Mouse (Mus musculus) ES-Bruce4 (cell line): ENCODE results near the gene Mrgprb4. TPM values are rescaled to one million over a fixed set of nuclear protein-coding genes. Genes with fewer than 3 reads are reported as not detected.

Experiments used
- H3K27ac ChIP-seq: 2 replicates; pipeline ENCODE4 v1.5.1; 2012; ENCODE audit warnings: low read length, inconsistent platforms; ENCODE audit not compliant: insufficient read depth
- H3K27me3 ChIP-seq: 2 replicates; pipeline ENCODE4 v1.6.1; 2012; ENCODE audit warnings: mild to moderate bottlenecking, low read length, inconsistent platforms; ENCODE audit not compliant: control insufficient read depth, poor library complexity, insufficient read depth, severe bottlenecking
- H3K36me3 ChIP-seq: 2 replicates; pipeline ENCODE4 v1.6.1; 2012; ENCODE audit warnings: inconsistent platforms, mild to moderate bottlenecking, low read length, moderate library complexity; ENCODE audit not compliant: control insufficient read depth, poor library complexity, insufficient read depth, severe bottlenecking
- H3K4me1 ChIP-seq: one replicate; pipeline ENCODE4 v1.8.1; 2011; ENCODE audit warnings: low read length; ENCODE audit not compliant: control insufficient read depth, insufficient read depth
- H3K4me3 ChIP-seq: 2 replicates; pipeline ENCODE4 v1.5.1; 2011; ENCODE audit warnings: low read depth, mild to moderate bottlenecking, low read length
- H3K9ac ChIP-seq: 2 replicates; pipeline ENCODE4 v1.6.1; 2012; ENCODE audit warnings: low read depth, mild to moderate bottlenecking, inconsistent platforms; ENCODE audit not compliant: poor library complexity, severe bottlenecking
- H3K9me3 ChIP-seq: replicated peaks from 2 replicates; pipeline ENCODE4 v1.6.1; 2012; ENCODE audit warnings: mild to moderate bottlenecking, low read length, inconsistent platforms; ENCODE audit not compliant: control insufficient read depth, poor library complexity, insufficient read depth, severe bottlenecking
- CTCF ChIP-seq: IDR thresholded peaks from one replicate; pipeline ENCODE4 v1.8.1; 2011; ENCODE audit warnings: low read depth, low read length
- EP300 ChIP-seq: IDR thresholded peaks from 2 replicates; pipeline ENCODE4 v1.6.1; 2011; ENCODE audit warnings: low read depth, low read length; ENCODE audit not compliant: insufficient read depth
- POLR2A ChIP-seq: IDR thresholded peaks from one replicate; pipeline ENCODE4 v1.8.1; 2011; ENCODE audit warnings: low read length; ENCODE audit not compliant: insufficient read depth
- polyA plus RNA-seq: library from polyadenylated mRNA; stranded (reverse); fragments of >200 nt; gene quantifications from 2 replicates; pipeline ENCODE4 v1.2.4, GENCODE M21; 2011; ENCODE audit warnings: low read depth; ENCODE audit not compliant: missing spikeins, insufficient read depth, insufficient read length

The Mrgprb4 gene
- polyA plus RNA-seq: not detected in 2 replicates

DNA sequence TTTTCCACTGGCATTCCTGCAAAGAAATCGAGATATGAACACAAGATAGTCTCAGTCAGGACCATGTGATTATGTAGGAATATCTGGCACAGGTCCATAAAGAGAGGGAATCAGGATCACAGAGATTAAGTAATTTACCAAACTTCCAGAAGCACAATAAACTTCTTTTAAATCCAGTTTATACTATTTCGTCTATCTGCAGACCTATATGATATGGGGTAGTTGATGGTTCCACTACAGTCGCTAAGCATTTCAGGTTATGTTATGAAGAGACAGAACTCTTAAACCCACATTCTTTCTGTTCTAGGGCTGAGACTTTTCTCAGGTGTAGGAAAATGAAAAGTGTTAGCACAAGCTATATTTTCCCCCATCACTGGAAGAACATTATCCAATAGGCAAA, at the start of gene Mrgprb4:
Mrgprb4 (minus strand) TSS at position 101 of the 400 bp plus-strand sequence.
- no peak for TF ChIP-seq POLR2A
- TF ChIP-seq CTCF: no peak
- no peak for TF ChIP-seq EP300
- Histone ChIP-seq H3K9me3 (no peaks in the 10 kb centered on the region), H3K4me1 (no peaks in the 10 kb centered on the region), H3K27me3 (no peaks in the 10 kb centered on the region), H3K4me3 (no peak within 1 kb of the TSS), H3K27ac (no peak within 1 kb of the TSS), H3K9ac (no peak within 1 kb of the TSS), H3K36me3 (no peaks in the 10 kb centered on the region)

DNA sequence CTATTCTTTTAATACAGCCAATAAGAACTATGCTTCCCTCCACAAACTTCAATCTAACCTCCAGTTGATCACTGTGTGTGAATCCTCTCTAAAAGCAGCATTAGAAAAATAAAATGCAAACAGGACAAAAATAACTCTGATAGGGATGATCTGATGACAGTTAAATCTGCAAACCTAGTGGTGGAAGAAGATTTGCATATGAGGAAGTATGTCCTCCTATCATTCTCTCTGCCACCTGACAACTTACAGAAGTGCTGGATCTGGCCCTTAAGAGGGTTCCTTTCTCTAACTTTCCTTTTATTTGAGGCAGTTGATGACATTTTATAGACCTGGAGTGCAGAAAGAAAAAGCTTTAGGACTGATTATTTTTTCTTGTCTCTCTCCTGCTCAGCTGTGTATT, 27.0 kb upstream of the Mrgprb4 start:
- no peak overlapping the region for H3K27ac ChIP-seq
- H3K9me3 ChIP-seq: no peaks in the 10 kb centered on the region
- TF ChIP-seq CTCF (no peak), POLR2A (no peak), EP300 (no peak)
- no peak overlapping the region for H3K9ac ChIP-seq
- H3K27me3 ChIP-seq: no peaks in the 10 kb centered on the region
- H3K36me3 ChIP-seq: no peaks in the 10 kb centered on the region
- H3K4me1 ChIP-seq: no peaks in the 10 kb centered on the region
- H3K4me3 ChIP-seq: no peak overlapping the region

GRCm38 (mm10) chr7:48225065-48225464, 26.0 kb upstream of the Mrgprb4 start:
- H3K9me3 ChIP-seq: no peaks in the 10 kb centered on the region
- no peak overlapping the region for H3K9ac ChIP-seq
- no peak for TF ChIP-seq CTCF
- TF ChIP-seq POLR2A: no peak
- no peak for TF ChIP-seq EP300
- H3K4me1 ChIP-seq: no peaks in the 10 kb centered on the region
- no peak overlapping the region for H3K4me3 ChIP-seq
- H3K27ac ChIP-seq: no peak overlapping the region
- no peaks in the 10 kb centered on the region for H3K36me3 ChIP-seq
- no peaks in the 10 kb centered on the region for H3K27me3 ChIP-seq

DNA sequence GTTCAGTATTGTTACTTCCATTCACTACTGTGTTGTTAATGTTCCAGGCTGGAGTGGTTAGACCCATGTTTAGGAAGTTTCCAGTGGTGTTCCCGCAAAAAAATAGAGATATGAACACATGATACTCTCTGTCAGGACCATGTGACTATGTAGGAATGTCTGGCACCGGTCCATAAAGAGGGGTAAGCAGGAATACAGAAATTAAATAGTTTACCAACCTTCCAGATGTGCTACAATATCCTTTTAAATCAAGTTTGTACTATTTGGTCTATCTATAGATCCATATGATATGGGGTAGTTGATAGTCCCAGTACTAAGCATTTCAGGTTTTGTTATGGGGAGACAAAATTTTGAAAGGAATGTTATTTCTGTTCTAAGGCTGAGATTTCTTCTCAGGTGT, 30.2 kb downstream of the Mrgprb4 start, which contains the start of gene Mrgprb5:
Mrgprb5 (minus strand) TSS at position 101 of the 400 bp plus-strand sequence.
- no peaks in the 10 kb centered on the region for H3K27me3 ChIP-seq
- no peak within 1 kb of the TSS for H3K9ac ChIP-seq
- H3K36me3 ChIP-seq: no peaks in the 10 kb centered on the region
- no peak within 1 kb of the TSS for H3K27ac ChIP-seq
- no peaks in the 10 kb centered on the region for H3K9me3 ChIP-seq
- no peak for TF ChIP-seq EP300
- TF ChIP-seq CTCF: no peak
- TF ChIP-seq POLR2A: no peak
- H3K4me1 ChIP-seq: no peaks in the 10 kb centered on the region
- no peak within 1 kb of the TSS for H3K4me3 ChIP-seq

DNA sequence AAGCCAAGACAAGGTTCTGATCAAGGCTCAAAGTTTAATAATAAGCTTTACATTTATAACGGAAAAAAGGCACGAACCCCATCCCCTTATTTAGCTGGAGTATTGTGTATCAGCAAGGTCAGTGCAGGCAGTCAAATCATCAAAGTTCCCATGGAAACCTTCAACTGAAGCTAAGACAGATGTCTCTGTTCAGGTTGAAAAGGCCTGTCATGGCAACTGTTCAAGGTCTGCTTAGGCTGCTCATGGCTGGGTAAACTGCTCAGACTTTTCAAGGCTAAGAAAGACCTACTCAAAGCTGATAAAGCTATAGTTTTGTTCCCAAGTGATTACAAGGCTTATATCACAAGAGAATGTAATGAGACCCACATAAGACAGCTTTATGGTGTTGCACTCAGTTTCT, 31.6 kb downstream of the Mrgprb4 start:
- Histone ChIP-seq H3K36me3 (no peaks in the 10 kb centered on the region), H3K27me3 (no peaks in the 10 kb centered on the region), H3K27ac (no peak overlapping the region), H3K4me3 (no peak overlapping the region), H3K9me3 (no peaks in the 10 kb centered on the region), H3K9ac (no peak overlapping the region), H3K4me1 (no peaks in the 10 kb centered on the region)
- TF ChIP-seq CTCF: no peak
- TF ChIP-seq EP300: no peak
- TF ChIP-seq POLR2A: no peak

Other genes starting within 250 kb of the Mrgprb4 start
- not detected in 2 replicates for gene Mrgpra4, start 217.2 kb downstream of the Mrgprb4 start, polyA plus RNA-seq
- gene Mrgprx1, start 171.7 kb downstream of the Mrgprb4 start, polyA plus RNA-seq: not detected in 2 replicates
- gene Mrgprb5, start 30.3 kb downstream of the Mrgprb4 start, polyA plus RNA-seq: not detected in 2 replicates
- gene Mrgprb8, start 189.2 kb upstream of the Mrgprb4 start, polyA plus RNA-seq: not detected in 2 replicates